Mouse (Mus musculus) bone marrow, adult 2 months (tissue): ENCODE results near the gene Pacrg.

Experiments used
- CTCF ChIP-seq: fragments of 200-500 bp; IDR thresholded peaks from 2 replicates; pipeline ENCODE4 v1.5.1; 2011; ENCODE audit warnings: low read length, control low read depth; ENCODE audit not compliant: control insufficient read depth, insufficient read depth
- POLR2A ChIP-seq: fragments of 200-500 bp; IDR thresholded peaks from 2 replicates; pipeline ENCODE4 v1.6.1; 2011; ENCODE audit warnings: low read depth, mild to moderate bottlenecking, control low read depth, low read length, borderline replicate concordance; ENCODE audit not compliant: control insufficient read depth

DNA sequence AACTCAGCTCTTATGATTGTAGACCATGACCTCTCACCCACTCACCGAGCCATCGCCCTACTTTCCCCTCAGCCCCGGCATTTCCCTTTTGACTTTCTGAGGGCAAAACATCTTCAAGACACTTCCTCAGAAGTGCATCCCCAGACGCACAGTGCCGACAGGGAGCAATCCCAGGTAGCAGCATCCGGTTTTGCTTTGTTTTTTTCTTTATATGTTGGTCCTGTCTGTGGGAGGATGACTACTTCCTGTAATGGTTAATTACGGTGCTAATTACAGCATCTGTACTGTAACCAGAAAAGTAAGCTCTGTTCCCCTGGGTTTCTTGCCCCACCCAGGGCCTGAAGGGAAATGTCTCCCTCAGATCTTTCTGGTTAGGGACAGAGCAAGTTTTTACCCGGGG is 468.6 kb downstream of the Pacrg start:
- TF ChIP-seq POLR2A (no peak), CTCF (no peak)
